Mouse (Mus musculus) CD8-positive naive resting alpha-beta T cell, adult 57 days (primary cell): ENCODE results near the gene Efemp2. TPM values are rescaled to one million over a fixed set of nuclear protein-coding genes. Genes with fewer than 3 reads are reported as not detected.

Source experiments
- total RNA-seq: library from RNA; stranded (reverse); gene quantifications from one replicate; pipeline ENCODE4 v1.2.4, GENCODE M21; 2023

Efemp2 gene
- total RNA-seq = 1.4 TPM

DNA sequence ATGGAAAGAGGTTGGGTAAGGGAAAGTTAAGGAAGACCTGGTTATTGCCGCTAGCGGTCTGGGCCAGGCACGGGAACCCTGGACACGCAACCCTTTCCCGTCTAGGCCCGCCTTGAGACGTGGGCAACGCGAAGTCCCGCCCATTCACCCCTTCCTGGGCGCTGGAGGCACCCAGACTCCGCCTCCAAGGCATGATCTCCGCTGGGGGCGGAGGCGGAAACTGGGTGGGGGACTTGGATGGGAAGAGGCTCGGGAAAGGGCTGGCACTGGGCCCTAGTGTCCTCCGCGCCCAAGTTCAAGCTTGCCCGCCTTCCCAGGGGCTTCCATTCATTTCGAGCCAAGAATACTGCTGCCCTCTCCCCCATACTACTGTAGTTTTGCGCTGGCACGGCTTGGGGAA lies at the start of gene Efemp2:
Efemp2 (plus strand) TSS at position 235 of the 400 bp plus-strand sequence.

DNA sequence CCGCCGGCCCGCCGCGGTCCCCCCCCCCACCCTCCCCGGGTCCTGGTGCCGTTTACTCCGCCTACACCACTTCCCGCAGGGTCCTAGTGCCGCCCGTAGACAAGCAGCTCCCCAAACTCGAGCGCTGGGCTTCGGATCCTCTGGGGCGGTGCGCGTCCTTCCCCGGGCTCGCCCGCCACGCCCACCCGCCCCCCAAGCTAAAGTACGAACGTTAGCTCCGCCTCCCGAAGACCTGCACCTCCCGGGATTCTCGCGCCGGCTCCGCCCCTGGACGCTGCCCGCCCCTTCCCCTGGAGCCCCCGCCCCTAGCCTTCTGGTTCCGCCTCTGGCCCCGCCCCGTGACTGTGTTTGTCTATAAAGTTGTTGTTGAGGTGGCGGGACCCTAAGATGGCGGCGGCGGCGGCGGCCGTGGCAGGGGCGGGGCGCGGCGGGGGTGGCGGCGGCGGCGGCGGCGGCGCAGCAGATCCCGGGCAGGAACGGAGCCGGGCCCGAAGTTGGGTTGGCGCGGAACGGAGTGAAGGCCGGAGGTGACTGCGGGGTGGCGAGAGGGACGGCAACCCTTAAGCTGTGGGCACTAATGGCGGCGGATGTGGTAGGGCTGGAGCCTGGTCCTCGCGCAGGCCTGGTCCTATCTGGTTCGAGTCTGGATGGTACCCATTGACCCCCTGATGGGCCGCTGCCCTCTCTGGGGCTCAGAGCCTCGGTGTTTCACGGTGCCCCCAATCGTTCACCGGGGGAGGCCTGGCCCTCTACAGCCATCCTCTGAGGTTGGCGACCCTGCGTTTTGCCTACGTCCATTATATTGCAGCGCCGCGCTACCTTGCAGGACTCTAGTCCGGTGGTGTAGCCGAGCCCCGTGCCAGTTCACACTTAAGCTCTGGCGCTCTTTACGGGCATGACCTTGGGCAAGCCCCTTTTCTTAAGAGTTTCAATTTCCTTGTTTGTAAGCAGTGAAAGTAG lies 48.7 kb upstream of the Efemp2 start, which contains the start of the genes Drap1 and AI837181:
Drap1 (minus strand) TSS at position 198 of the 960 bp plus-strand sequence.
AI837181 (plus strand) TSS at position 363 of the 960 bp plus-strand sequence.

DNA sequence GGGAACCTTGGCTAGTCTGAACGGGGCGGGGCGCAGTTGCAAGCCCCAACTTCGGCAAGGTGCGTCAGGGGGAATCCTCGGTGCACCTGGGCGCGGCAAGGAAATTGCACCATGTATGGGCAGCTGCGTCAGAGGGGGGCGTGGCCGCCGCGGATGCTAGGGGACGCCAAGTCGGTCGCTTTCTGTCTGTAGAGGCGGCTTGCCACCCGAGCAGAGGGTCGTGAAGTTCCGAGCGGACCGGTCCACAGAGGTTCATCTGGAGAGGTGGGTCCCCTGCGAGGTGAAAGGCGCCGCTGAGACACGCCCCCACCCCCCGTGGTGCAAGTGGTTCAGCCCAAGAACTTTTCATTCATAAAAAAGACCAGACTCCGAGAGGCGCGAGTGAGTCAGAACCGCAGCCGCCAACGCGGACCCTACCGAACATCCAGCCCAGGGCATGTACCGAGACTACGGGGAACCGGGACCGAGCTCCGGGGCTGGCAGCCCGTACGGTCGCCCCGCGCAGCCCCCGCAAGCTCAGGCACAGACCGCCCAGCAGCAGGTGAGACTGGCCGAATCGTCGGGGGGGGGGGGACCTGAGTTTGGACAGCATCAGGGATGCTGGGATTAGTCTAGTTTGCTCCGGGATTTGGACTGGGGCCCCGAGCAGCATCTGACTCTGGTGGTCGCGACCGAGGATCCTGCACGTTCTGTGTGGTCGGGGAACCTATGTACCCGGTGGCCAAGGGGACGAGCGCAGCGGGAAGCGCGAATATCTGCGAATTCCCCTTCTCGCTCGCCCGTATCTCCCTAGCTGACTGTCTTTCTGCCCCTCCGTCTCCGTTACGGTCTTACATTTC lies 26.0 kb upstream of the Efemp2 start, which contains the start of gene Fosl1:
Fosl1 (plus strand) TSS at position 33 of the 839 bp plus-strand sequence.

DNA sequence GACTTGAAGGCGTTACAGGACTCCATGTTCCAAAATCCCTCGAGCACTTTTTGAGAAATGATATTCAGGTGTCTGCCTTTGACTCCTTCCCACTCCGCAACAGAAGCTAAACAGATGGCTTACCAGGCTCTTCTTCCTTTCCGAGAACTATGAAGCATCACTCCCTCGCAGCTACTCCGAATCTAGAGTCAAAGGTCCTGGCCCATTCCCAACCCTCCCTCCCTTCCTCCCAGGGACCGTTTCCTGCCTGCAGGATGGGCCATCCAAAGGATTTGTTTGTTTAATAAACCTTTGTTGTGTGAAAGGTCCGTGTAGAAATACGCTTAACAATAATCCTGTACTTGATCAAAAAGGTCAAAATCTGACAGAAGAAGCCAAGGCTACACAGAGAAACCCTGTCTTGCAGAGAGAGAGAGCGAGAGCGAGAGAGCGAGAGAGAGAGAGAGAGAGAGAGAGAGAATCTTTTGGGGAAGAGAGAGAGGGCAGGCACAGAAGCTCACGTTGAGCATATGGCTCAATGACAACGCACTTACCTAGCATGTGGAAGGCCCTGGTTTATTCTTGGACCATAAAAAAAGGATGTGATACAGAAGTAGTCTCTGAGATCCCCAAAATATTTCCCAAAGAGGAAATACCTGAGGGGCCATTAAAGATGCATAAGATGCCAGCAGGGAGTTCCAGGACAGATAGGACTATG lies 15.9 kb upstream of the Efemp2 start, which contains the start of gene Ccdc85b:
Ccdc85b (minus strand) TSS at position 149 of the 697 bp plus-strand sequence.

DNA sequence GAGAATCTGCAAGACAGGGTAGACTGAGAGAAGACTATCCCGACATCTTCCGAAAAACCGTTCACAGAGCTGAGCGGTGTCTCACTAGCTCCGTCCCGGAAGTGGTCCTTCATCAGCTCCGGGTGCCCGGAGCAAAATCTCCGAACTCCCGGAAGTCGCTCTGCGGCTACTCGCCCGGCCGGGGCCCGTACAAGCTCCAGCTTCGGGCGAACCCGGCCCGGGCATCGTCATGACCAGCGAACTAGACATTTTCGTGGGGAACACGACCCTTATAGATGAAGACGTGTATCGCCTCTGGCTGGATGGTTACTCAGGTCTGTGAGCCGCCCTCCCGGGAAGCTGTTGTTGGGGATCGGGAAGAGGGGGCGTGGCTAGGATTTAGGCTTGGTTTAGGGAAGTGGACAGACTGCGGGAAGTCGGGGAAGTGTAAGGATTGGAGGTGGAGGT lies 13.3 kb upstream of the Efemp2 start, which contains the start of gene Fibp:
Fibp (plus strand) TSS at position 151 of the 447 bp plus-strand sequence.

DNA sequence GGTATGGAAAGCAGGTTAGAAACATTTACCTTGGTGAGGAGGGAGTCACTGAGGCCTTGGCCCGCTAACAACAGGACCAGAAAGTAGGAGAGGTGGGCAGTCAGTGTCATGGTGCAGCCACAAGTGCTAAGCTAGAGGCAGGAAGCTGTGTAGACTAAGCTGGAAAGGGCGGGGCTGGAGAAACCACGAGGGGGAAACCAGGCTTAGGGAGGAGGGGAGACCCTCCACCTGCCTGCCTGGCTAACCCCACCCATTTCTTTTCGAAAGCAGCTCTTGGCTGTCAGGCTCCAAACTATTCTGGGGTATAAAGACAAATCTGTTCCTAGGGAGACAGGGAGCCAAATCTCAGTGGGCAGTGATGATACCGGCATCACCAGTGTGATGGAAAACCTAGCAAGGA lies 5.4 kb upstream of the Efemp2 start, which contains the start of gene Ctsw:
Ctsw (minus strand) TSS at position 134 of the 400 bp plus-strand sequence.

DNA sequence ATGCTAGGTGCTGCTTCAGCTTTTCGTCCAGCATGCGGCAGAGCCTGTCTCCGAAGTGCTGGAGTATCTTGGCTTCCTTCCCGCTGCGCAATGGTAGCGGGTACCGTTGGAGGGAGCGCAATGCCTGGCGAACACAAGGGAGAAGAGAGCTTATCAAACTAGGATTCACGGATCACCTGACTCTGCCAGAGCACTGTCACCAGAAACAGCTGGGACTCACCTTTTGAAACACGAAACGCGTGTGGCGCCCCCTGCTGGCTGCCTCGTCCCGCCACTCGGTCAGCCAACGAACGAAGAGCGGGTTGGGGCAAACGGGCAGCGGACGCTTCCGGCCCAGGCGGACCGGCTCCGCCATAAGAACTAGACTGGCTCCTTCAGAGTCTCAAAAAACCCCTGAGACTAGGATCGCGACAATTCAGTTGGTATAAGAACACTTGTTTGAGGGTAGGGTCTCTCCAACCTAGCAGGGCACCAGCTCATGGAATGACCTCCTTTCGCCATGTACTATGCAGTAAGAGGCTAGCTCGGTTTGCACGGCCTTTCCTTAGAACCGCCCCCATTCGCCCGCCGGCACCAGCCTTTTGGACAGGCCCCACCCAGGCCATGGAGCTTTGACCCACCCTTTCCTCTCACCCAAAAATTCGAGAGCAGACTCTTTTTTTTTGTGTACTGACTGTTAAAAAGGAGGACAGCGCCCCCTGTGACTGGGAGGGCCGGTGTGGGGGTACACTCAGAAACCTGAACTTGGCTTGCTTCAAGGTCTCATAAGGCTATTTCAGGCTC lies 14.2 kb downstream of the Efemp2 start, which contains the start of gene Mus81:
Mus81 (minus strand) TSS at position 635 of the 783 bp plus-strand sequence.

DNA sequence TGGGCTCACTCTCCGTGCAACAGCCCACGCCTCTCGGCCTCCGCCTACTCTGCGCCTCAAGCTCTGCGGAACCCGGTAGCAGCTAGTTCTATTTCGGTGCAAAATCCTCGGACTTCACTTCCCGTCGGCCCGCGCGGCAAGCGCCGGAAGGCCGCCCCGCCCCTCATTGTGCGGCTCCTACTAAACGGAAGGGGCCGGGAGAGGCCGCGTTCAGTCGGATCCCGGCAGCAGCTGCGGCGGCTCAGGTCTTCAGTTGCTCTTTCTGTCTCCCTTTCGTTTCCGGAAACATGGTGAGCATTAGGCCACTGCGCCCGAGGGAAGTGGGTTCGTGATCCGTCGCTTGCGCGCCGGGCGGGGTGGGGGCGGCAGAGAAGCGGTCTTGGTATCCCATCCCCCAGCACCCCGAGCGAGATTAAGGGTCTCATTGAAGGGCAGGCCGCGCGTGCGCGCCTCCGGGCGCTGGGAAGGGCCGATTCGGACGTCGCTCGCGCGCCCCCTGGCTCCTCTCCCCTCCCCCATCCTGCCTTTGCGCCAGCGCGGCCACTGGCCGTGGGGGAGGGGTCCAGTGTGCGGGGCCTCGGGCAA lies 16.7 kb downstream of the Efemp2 start, which contains the start of gene Cfl1:
Cfl1 (plus strand) TSS at position 143 of the 585 bp plus-strand sequence.

DNA sequence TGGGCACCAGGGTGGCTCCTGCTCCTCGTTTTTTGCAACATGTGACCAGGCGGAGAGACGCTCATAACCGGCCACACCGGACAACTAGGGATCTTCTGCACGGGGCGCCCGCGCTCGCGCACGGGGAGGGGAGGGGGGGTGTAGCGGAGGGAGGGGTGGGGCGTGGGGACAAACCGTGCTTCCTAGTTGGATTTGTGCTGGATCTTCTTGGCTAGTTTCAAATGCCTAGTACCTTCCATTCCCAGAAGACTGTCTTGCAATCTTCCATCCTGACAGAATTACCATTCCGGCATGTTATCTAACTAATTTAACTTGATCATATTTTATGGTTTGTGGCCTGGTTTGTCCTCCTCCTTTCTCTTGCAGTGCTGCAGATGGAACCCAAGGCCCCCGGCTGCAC lies 29.9 kb downstream of the Efemp2 start, which contains the start of gene 1700020D05Rik:
1700020D05Rik (minus strand) TSS at position 101 of the 400 bp plus-strand sequence.

DNA sequence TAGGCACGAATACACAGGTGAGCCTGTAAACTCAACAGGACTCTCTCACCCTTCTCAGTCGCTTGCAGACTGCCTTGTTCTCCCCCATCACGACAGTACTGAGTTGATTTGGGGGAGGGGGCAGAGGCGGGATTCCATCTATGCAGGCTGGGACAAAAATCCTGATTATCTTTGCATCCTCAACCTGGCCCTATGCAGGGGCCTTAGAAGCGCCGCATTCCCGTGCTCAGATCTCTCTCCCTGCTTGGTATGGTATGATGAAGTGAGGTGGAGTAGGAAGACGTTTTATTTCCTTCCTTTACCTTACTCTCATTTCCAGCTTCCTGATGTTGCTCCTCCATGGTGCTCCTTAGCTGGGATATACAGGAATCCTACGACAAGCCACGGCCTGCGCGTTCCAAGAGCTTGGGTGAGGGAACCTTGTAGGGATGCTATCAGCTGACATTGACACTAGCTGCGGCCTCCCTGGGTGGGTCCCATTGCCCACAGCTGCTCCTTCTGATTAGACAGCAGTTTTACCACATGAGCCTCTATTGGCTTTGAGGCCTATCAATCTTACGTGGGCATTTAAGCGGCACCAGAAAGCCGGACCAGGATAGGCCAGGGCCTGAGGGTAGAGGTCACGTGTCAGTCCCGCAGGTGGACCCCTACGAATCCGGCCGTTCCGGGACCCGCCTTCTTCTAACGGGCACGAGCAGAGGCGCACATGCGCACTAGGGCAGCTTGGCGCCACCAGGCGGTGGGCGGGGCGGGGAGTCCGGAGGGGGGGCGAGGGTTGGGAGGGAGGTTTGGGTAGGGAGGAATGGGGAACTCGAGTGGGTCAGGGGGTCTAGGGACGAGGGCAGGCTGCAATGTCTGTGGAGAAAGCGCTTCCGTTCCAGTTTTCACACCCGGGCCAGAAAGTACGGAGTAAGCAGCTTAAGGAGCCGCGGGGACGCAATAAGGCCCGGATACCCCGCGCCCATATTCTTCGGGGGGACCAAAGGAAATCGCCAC lies 36.6 kb downstream of the Efemp2 start, which contains the start of gene Snx32:
Snx32 (minus strand) TSS at position 508 of the 996 bp plus-strand sequence.

Other genes starting within 250 kb of the Efemp2 start
- 95.0 TPM for gene Pacs1, start 200.8 kb upstream of the Efemp2 start, total RNA-seq
- 240 TPM for gene Sf3b2, start 178.5 kb upstream of the Efemp2 start, total RNA-seq
- gene Gal3st3, start 175.6 kb upstream of the Efemp2 start, total RNA-seq = not detected
- gene Catsper1, start 138.2 kb upstream of the Efemp2 start, total RNA-seq = not detected
- not detected for gene Cst6, start 124.4 kb upstream of the Efemp2 start, total RNA-seq
- gene Eif1ad, start 107.2 kb upstream of the Efemp2 start, total RNA-seq = 34.6 TPM
- gene Banf1, start 106.8 kb upstream of the Efemp2 start, total RNA-seq = 108 TPM
- gene Sart1, start 85.3 kb upstream of the Efemp2 start, total RNA-seq = 167 TPM
- 0.86 TPM for gene Tsga10ip, start 71.4 kb upstream of the Efemp2 start, total RNA-seq
- gene Drap1, start 49.0 kb upstream of the Efemp2 start, total RNA-seq = 162 TPM
- gene AI837181, start 48.8 kb upstream of the Efemp2 start, total RNA-seq = 50.8 TPM
- 1.4 TPM for gene Fosl1, start 26.4 kb upstream of the Efemp2 start, total RNA-seq
- 7.1 TPM for gene Ccdc85b, start 16.1 kb upstream of the Efemp2 start, total RNA-seq
- gene Fibp, start 13.3 kb upstream of the Efemp2 start, total RNA-seq = 91.2 TPM
- gene Ctsw, start 5.4 kb upstream of the Efemp2 start, total RNA-seq = 223 TPM
- gene Mus81, start 14.4 kb downstream of the Efemp2 start, total RNA-seq = 41.4 TPM
- 1,395 TPM for gene Cfl1, start 16.5 kb downstream of the Efemp2 start, total RNA-seq
- 1.7 TPM for gene 1700020D05Rik, start 29.8 kb downstream of the Efemp2 start, total RNA-seq
- 8.0 TPM for gene Snx32, start 36.6 kb downstream of the Efemp2 start, total RNA-seq
- not detected for gene Ovol1, start 86.7 kb downstream of the Efemp2 start, total RNA-seq
- 20.0 TPM for gene Ap5b1, start 94.1 kb downstream of the Efemp2 start, total RNA-seq
- gene Rnaseh2c, start 127.9 kb downstream of the Efemp2 start, total RNA-seq = 92.9 TPM
- 137 TPM for gene Kat5, start 136.3 kb downstream of the Efemp2 start, total RNA-seq
- gene Rela, start 163.5 kb downstream of the Efemp2 start, total RNA-seq = 118 TPM
- gene Sipa1, start 189.8 kb downstream of the Efemp2 start, total RNA-seq = 184 TPM
- gene Map3k11, start 214.8 kb downstream of the Efemp2 start, total RNA-seq = 53.9 TPM
- 165 TPM for gene Pcnx3, start 215.0 kb downstream of the Efemp2 start, total RNA-seq
- not detected for gene Kcnk7, start 230.4 kb downstream of the Efemp2 start, total RNA-seq